Mouse (Mus musculus) MEL (cell line): ENCODE data around the gene Rfx1. TPM values are rescaled to one million over a fixed set of nuclear protein-coding genes. Genes with fewer than 3 reads are reported as not detected.

Experiments
- DNase-seq: peaks from one replicate; pipeline ENCODE4 v3.0.0; 2011; ENCODE audit warnings: low read depth, low spot score
- H3K27ac ChIP-seq: 2 replicates; pipeline ENCODE4 v1.5.1; 2012; ENCODE audit warnings: low read depth, mild to moderate bottlenecking, control low read depth, low read length, moderate library complexity; ENCODE audit not compliant: control insufficient read depth
- H3K27me3 ChIP-seq, 2 experiments: fragments of 150-350 bp in 1 of 2; sonication (generic) in 1 of 2; 2 replicates each; pipeline ENCODE4 v1.6.1; 2012; ENCODE audit warnings: low read length in 2 of 2, mild to moderate bottlenecking in 2 of 2, improper control_type of control experiment in 1 of 2, moderate library complexity in 1 of 2; ENCODE audit not compliant: insufficient read depth in 2 of 2, control insufficient read depth in 1 of 2
- H3K36me3 ChIP-seq, 2 experiments: 2 replicates each; pipeline ENCODE4 v1.6.1; 2012 to 2014; ENCODE audit warnings: low read length in 2 of 2, improper control_type of control experiment in 1 of 2, inconsistent platforms in 1 of 2, mild to moderate bottlenecking in 1 of 2; ENCODE audit not compliant: insufficient read depth in 2 of 2, control insufficient read depth in 1 of 2
- H3K4me1 ChIP-seq, 2 experiments: fragments of 150-350 bp in 1 of 2; sonication (generic) in 1 of 2; 2 replicates each; pipeline ENCODE4 v1.6.1; 2012; ENCODE audit warnings: low read length in 2 of 2, improper control_type of control experiment in 1 of 2, mild to moderate bottlenecking in 1 of 2; ENCODE audit not compliant: insufficient read depth in 2 of 2, control insufficient read depth in 1 of 2
- H3K4me3 ChIP-seq, 2 experiments: fragments of 150-350 bp in 1 of 2; sonication (generic) in 1 of 2; 2 replicates each; pipeline ENCODE4 v1.5.1; 2012; ENCODE audit warnings: low read depth in 2 of 2, low read length in 2 of 2, mild to moderate bottlenecking in 2 of 2, moderate library complexity in 2 of 2, control low read depth in 1 of 2, improper control_type of control experiment in 1 of 2; ENCODE audit not compliant: control insufficient read depth in 1 of 2, insufficient read depth in 1 of 2
- H3K79me2 ChIP-seq: 2 replicates; pipeline ENCODE4 v1.6.1; 2012; ENCODE audit warnings: mild to moderate bottlenecking, low read length, moderate library complexity; ENCODE audit not compliant: control insufficient read depth, poor library complexity, insufficient read depth
- H3K9ac ChIP-seq: 2 replicates; pipeline ENCODE4 v1.6.1; 2012; ENCODE audit warnings: low read depth, mild to moderate bottlenecking, control low read depth, low read length, moderate library complexity; ENCODE audit not compliant: control insufficient read depth, poor library complexity, severe bottlenecking
- H3K9me3 ChIP-seq: fragments of 150-350 bp; sonication (generic); replicated peaks from 2 replicates; pipeline ENCODE4 v1.6.1; 2012; ENCODE audit warnings: mild to moderate bottlenecking, low read length, improper control_type of control experiment, moderate library complexity; ENCODE audit not compliant: insufficient read depth
- BHLHE40 ChIP-seq: IDR thresholded peaks from 2 replicates; pipeline ENCODE4 v1.6.1; 2012; ENCODE audit warnings: low read depth, mild to moderate bottlenecking, inconsistent platforms, low read length, improper control_type of control experiment, borderline replicate concordance
- CHD1 ChIP-seq: IDR thresholded peaks from 2 replicates; pipeline ENCODE4 v1.6.1; 2012; ENCODE audit warnings: low read depth, mild to moderate bottlenecking, inconsistent platforms, low read length, improper control_type of control experiment
- CHD2 ChIP-seq: IDR thresholded peaks from 2 replicates; pipeline ENCODE4 v1.6.1; 2011; ENCODE audit warnings: low read length, improper control_type of control experiment
- ELF1 ChIP-seq: IDR thresholded peaks from 2 replicates; pipeline ENCODE4 v1.6.1; 2014; ENCODE audit warnings: low read depth, mild to moderate bottlenecking, inconsistent platforms, low read length, improper control_type of control experiment, moderate library complexity
- GABPA ChIP-seq: IDR thresholded peaks from 2 replicates; pipeline ENCODE4 v1.6.1; 2012; ENCODE audit warnings: low read depth, mild to moderate bottlenecking, inconsistent platforms, low read length, improper control_type of control experiment, moderate library complexity
- GATA1 ChIP-seq: IDR thresholded peaks from 2 replicates; pipeline ENCODE4 v1.6.1; 2011; ENCODE audit warnings: low read depth, low read length, improper control_type of control experiment
- MAFK ChIP-seq: IDR thresholded peaks from 2 replicates; pipeline ENCODE4 v1.6.1; 2011; ENCODE audit warnings: low read depth, mild to moderate bottlenecking, low read length, improper control_type of control experiment, borderline replicate concordance
- MEF2A ChIP-seq: IDR thresholded peaks from 2 replicates; pipeline ENCODE4 v1.6.1; 2014; ENCODE audit warnings: low read depth, mild to moderate bottlenecking, inconsistent platforms, low read length, improper control_type of control experiment; ENCODE audit not compliant: poor library complexity, insufficient replicate concordance, severe bottlenecking; ENCODE audit errors: extremely low read depth
- MXI1 ChIP-seq: IDR thresholded peaks from 2 replicates; pipeline ENCODE4 v1.6.1; 2011; ENCODE audit warnings: mild to moderate bottlenecking, low read depth, low read length, improper control_type of control experiment
- MYC ChIP-seq: IDR thresholded peaks from 2 replicates; pipeline ENCODE4 v1.6.1; 2011; ENCODE audit warnings: low read depth, mild to moderate bottlenecking, low read length, improper control_type of control experiment, moderate library complexity
- NELFE ChIP-seq: IDR thresholded peaks from 2 replicates; pipeline ENCODE4 v1.6.1; 2011; ENCODE audit warnings: low read depth, low read length, improper control_type of control experiment
- NRF1 ChIP-seq: IDR thresholded peaks from 2 replicates; pipeline ENCODE4 v1.6.1; 2014; ENCODE audit warnings: low read depth, mild to moderate bottlenecking, inconsistent platforms, low read length, improper control_type of control experiment, moderate library complexity; ENCODE audit not compliant: poor library complexity, insufficient read depth, severe bottlenecking
- RCOR1 ChIP-seq: IDR thresholded peaks from 2 replicates; pipeline ENCODE4 v1.6.1; 2012; ENCODE audit warnings: low read depth, mild to moderate bottlenecking, inconsistent platforms, low read length, improper control_type of control experiment
- SIN3A ChIP-seq: IDR thresholded peaks from 2 replicates; pipeline ENCODE4 v1.6.1; 2012; ENCODE audit warnings: low read length, improper control_type of control experiment, inconsistent platforms
- SMC3 ChIP-seq: IDR thresholded peaks from 2 replicates; pipeline ENCODE4 v1.6.1; 2011; ENCODE audit warnings: low read depth, low read length, improper control_type of control experiment
- TAL1 ChIP-seq: IDR thresholded peaks from 2 replicates; pipeline ENCODE4 v1.6.1; 2012; ENCODE audit warnings: mild to moderate bottlenecking, inconsistent platforms, low read length, moderate library complexity, mixed read lengths
- TCF12 ChIP-seq: IDR thresholded peaks from 2 replicates; pipeline ENCODE4 v1.6.1; 2014; ENCODE audit warnings: low read depth, mild to moderate bottlenecking, inconsistent platforms, low read length, improper control_type of control experiment, moderate library complexity
- ZC3H11A ChIP-seq: IDR thresholded peaks from 2 replicates; pipeline ENCODE4 v1.6.1; 2012; ENCODE audit warnings: low read depth, mild to moderate bottlenecking, inconsistent platforms, low read length, improper control_type of control experiment
- ZKSCAN1 ChIP-seq: IDR thresholded peaks from 2 replicates; pipeline ENCODE4 v1.6.1; 2012; ENCODE audit warnings: low read depth, mild to moderate bottlenecking, inconsistent platforms, low read length, improper control_type of control experiment, moderate library complexity
- ZMIZ1 ChIP-seq: IDR thresholded peaks from 2 replicates; pipeline ENCODE4 v1.6.1; 2012; ENCODE audit warnings: low read depth, mild to moderate bottlenecking, inconsistent platforms, low read length, improper control_type of control experiment, moderate library complexity
- polyA plus RNA-seq, 2 experiments: library from polyadenylated mRNA; stranded (reverse) in 1 of 2; unstranded in 1 of 2; fragments of >175 nt in 1 of 2; fragments of >200 nt in 1 of 2; gene quantifications; 2 replicates each; pipeline versions ENCODE4 v1.2.1 to v1.2.4; 2012; ENCODE audit warnings: low replicate concordance in 2 of 2, low read depth in 1 of 2; ENCODE audit not compliant: insufficient read length in 2 of 2, insufficient read depth in 1 of 2, missing spikeins in 1 of 2
- total RNA-seq: library from RNA; depleted of rRNA; stranded (reverse); fragments of 300-350 nt; gene quantifications from 2 replicates; pipeline ENCODE4 v1.2.3, GENCODE M21; 2012

The Rfx1 gene
- total and polyA plus RNA-seq, 3 experiments: 3.9 to 10.4 TPM; not detected in 1

DNA sequence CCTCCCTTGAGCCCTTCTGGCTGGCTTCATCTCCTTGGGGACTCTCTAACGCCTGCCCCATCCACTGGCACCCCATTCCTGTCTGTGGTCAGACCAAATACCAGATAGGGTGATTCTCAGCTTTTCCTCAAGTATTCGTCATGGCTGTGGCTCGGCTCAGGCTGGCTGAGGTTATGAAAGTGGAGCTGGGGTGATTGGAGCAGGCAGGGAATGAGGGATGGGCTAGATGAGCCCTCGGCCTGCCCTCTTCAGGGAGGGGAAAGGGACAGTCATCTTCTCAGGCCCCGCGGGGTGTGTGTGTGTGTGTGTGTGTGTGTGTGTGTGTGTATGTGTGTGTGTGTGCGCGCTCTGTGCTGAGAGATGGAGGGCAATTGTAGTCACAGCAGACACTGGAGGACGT lies 59.0 kb downstream of the Rfx1 start, which contains the start of gene Podnl1:
TSS of gene Podnl1 (plus strand) at position 334 of the 400 bp plus-strand sequence.
- H3K27ac ChIP-seq: no peak within 1 kb of the TSS
- H3K4me3 ChIP-seq: no peak within 1 kb of the TSS
- no peak within 1 kb of the TSS for H3K9ac ChIP-seq
- H3K36me3 ChIP-seq: no peaks in the 10 kb centered on the region
- peaks cover 0 to 7% of the 10 kb centered on the region in 2 experiments; a peak in 1 of 4 replicates for H3K4me1 ChIP-seq
- DNase-seq: no peak
- no peaks in the 10 kb centered on the region for H3K9me3 ChIP-seq
- TF ChIP-seq MEF2A (no peak), ZC3H11A (no peak), NELFE (no peak), ZKSCAN1 (no peak)
- no peaks in the 10 kb centered on the region for H3K27me3 ChIP-seq
- H3K79me2 ChIP-seq: no peaks in the 10 kb centered on the region

DNA sequence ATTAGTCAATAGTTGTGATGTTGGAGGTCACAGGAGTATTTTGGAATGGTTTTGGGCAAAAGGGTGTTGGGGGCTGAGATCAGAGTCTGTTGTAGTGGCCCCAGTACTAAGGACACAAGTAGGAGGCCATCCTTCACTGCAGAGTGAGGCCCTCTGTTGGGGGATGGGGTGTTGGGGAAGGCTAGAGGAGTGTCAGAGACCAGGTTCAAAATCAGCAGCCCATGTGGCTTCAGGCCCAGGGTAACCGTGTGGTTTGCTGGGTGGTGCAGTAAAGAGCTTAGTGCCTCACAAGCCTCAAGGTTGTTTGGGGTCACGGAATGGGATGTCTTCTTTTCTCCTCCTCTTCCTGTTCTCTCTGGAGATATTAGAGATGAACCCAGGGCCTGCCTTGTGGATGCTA lies 60.1 kb downstream of the Rfx1 start:
- H3K79me2 ChIP-seq: no peaks in the 10 kb centered on the region
- no peak overlapping the region for H3K27ac ChIP-seq
- H3K4me3 ChIP-seq: no peak overlapping the region
- no peak for DNase-seq
- H3K9me3 ChIP-seq: no peaks in the 10 kb centered on the region
- no peaks in the 10 kb centered on the region for H3K36me3 ChIP-seq
- H3K9ac ChIP-seq: no peak overlapping the region
- peaks cover 0 to 7% of the 10 kb centered on the region in 2 experiments; a peak in 1 of 4 replicates for H3K4me1 ChIP-seq
- H3K27me3 ChIP-seq: no peaks in the 10 kb centered on the region
- TF ChIP-seq NELFE (no peak), CHD2 (no peak), GABPA (no peak), SIN3A (no peak), ZMIZ1 (no peak), MAFK (no peak), GATA1 (no peak), TAL1 (no peak), MXI1 (no peak), ELF1 (no peak), MEF2A (no peak), TCF12 (no peak), BHLHE40 (no peak), NRF1 (no peak), MYC (no peak), SMC3 (no peak), CHD1 (no peak), RCOR1 (no peak)
